Mouse (Mus musculus) neutrophil, adult 65 days (primary cell): ENCODE results near the gene Ctcfl. TPM values are rescaled to one million over a fixed set of nuclear protein-coding genes. Genes with fewer than 3 reads are reported as not detected.

Source experiments
- total RNA-seq: library from RNA; stranded (reverse); gene quantifications from 2 replicates; pipeline ENCODE4 v1.2.4, GENCODE M21; 2023

The Ctcfl gene
- total RNA-seq, result not detected in 2 replicates

GRCm38 (mm10) chr2:173119023-173119944, at the start of gene Ctcfl:
Gene Ctcfl (minus strand): TSS chr2:173119525.

GRCm38 (mm10) chr2:173152436-173153151, 33.3 kb upstream of the Ctcfl start, which contains the start of gene Pck1:
Gene Pck1 (plus strand): TSS chr2:173153048.

Other genes with a start within 250 kb of the Ctcfl start
- gene Bmp7, start 179.2 kb downstream of the Ctcfl start, total RNA-seq, result not detected in 2 replicates
- gene Spo11, start 141.8 kb downstream of the Ctcfl start, total RNA-seq, result not detected in 2 replicates
- 54.3 and 74.0 TPM in 2 replicates for gene Rae1, start 119.4 kb downstream of the Ctcfl start, total RNA-seq
- 169 and 177 TPM in 2 replicates for gene Rbm38, start 99.0 kb downstream of the Ctcfl start, total RNA-seq
- gene Pck1, start 33.5 kb upstream of the Ctcfl start, total RNA-seq, result not detected in 2 replicates
- 21.7 and 29.3 TPM in 2 replicates for gene Zbp1, start 99.4 kb upstream of the Ctcfl start, total RNA-seq
- gene Pmepa1, start 157.0 kb upstream of the Ctcfl start, total RNA-seq, result 0.09 TPM in 1 of 2 replicates, not detected in the other